Mouse (Mus musculus) urinary bladder, postnatal 14 days (tissue): ENCODE results near the gene Ldlrad3.

Experiments used
- DNase-seq: peaks from one replicate; pipeline ENCODE4 v3.0.0; 2021; ENCODE audit warnings: low spot score

Gene Ldlrad3

GRCm38 (mm10) chr2:101966017-101966416 is 220.2 kb downstream of the Ldlrad3 start:
- no peak for DNase-seq

DNA sequence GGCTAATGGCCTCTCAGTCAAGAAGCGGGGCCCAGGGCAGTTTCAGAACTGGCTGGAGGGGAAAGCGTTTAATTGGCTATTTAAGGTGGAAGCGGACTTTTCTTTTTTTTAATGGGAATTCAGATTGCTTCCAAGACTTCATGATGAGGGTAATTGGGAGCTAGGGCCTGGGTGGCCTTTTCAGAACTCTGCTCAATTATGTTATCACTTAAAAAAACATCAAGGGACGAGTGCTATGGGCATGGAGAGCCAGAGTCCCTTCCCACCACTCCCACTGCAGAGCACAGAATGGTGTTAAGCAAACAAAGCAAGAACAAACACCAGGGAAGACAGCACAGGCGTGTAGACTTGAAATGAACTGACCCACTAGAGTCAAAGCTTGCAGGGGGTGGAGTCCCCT is 220.7 kb downstream of the Ldlrad3 start:
- no peak for DNase-seq

DNA sequence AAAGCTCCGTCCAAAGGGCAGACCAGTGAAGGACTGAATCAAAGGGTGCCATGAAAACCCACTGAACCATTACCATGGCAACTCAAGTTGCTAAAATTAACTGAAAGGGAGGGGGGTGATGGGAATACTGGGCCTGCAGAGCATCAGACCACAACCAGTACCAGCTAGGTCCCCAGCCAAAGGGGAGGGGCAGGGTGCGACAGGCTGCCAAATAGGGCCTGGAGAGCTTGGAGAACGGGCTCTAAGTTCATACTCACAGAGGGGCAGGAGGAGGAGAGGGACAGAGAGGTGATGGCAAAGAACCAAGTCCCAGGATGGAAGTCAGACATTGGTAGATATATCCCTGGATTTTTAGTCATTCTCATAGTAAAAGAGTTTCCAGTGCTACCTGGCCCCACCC is 222.8 kb downstream of the Ldlrad3 start:
- no peak for DNase-seq

- DNase-seq = no peak
These were observed 223.8 kb downstream of the Ldlrad3 start for GRCm38 (mm10) chr2:101962349-101962748.

- no peak for DNase-seq
These were observed 224.8 kb downstream of the Ldlrad3 start for GRCm38 (mm10) chr2:101961391-101961790.

DNA sequence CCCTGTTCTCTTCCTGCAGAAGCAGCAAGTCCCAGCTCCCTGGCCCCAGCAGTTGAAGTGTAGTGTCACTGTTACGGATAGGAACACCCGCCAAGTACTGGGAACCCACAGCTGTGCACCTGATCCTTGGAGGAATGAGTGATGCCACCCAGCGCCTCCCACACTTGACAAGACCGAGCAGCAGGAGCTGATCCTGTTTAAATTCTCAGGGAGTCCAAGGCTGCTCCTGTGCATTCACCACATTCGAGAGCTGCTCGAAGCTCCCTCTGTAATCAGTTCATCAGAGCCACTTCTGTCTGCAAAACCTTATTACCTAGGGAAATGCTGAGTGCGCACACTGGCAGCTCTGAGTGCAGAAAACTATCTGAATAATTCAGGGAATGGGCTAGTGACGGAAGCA is 225.5 kb downstream of the Ldlrad3 start:
- no peak for DNase-seq

DNA sequence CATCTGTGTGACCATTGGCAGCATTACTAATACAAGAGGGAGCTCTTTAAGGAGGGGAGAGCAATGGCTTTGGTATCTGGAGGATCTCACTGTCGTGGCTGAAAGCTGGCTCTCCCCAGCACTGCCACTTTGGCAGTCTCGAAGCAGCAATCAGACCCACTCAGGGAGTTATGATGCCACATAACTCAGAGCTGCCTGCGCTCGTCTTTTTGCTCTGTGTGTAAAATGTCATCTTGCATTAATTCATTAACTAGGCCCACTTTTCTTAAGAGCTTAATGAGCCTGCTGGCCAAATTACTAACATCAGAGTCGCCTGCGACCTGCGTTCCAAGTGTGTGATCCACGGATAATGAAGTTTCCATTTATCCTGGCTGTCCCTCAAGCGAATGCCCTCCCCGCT is 230.1 kb downstream of the Ldlrad3 start:
- no peak for DNase-seq

DNA sequence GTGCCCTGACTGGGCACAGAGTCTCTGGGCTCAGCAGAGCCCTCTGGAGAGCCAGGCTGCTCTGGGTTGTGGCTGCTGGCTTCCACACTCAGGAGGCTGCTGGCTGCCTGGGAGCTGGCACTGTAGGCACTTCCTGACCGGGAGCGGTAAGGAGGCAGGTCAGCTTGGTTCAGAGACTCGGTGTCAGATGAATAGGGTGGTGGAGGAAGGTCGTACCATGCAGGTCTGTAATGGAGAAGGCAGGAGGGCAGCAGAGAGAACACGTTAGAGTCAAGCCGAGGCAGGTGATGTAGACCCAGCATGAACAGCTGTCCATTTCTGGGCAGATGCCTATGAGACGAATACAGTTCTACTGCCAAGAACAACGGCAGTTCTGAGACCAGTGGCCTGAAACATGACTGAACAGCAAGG is 233.2 kb downstream of the Ldlrad3 start:
- no peak for DNase-seq

GRCm38 (mm10) chr2:101950716-101951520 is 235.3 kb downstream of the Ldlrad3 start:
- DNase-seq = no peak

DNA sequence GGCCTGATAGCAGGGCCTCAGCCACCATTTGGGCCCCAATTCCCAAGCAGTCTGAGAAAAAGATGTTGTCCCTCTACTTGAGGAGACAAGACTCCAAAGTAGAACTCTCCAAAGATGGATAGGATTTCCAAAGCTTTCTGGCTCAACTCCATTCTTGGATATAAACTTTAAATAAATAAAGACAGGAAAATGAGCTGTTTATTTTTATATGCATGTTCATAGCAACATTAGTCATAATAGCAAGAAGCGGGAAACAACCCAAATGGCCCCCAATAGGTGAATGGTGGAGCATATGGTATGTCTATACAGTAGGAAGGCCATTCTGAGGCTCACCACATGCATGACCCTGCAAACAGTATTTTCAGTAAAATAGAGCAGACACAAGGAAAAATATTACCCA is 251.2 kb downstream of the Ldlrad3 start:
- DNase-seq = no peak

GRCm38 (mm10) chr2:101933301-101933700 is 252.9 kb downstream of the Ldlrad3 start:
- no peak for DNase-seq

GRCm38 (mm10) chr2:101932169-101932936 is 253.8 kb downstream of the Ldlrad3 start:
- DNase-seq = no peak

GRCm38 (mm10) chr2:101925591-101926188 is 260.5 kb downstream of the Ldlrad3 start:
- no peak for DNase-seq

DNA sequence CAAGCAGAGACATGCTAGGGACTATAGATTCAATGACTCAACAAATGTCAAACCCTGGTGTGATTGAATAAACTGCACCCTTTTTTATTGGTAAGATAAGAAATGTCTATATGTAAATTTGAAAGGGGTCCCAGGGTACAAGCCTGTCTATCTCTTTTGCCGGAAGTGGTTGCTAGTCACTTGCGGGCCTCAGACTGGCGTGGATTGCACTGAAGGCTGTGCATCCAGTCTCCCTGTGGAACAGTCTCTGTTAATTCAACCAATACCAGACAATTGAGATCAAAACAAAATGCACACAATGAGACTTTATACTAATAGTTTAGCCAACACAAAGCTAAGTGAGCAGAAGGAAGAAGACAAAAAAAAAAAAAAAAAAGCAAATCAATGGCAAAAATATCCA is 261.0 kb downstream of the Ldlrad3 start:
- DNase-seq = no peak

DNA sequence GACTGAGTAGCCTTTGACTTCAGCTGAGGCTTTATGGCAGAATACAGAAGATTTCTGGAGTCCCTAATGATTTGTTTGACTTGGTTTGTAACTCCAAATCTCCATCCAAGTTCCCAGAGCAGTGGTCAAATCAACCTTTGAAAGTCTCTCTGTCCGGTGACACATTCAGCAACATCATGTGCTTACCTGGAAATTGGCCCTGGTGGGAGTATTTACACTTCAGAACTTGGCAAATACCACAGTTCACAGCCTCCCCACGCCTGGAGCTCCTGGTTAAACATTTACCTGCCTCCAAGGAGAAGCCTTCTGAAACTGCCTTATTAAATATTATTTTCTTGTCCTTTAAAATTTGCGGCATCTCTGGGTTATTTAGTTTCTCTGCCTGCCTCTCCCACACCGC is 263.0 kb downstream of the Ldlrad3 start:
- DNase-seq = no peak

DNA sequence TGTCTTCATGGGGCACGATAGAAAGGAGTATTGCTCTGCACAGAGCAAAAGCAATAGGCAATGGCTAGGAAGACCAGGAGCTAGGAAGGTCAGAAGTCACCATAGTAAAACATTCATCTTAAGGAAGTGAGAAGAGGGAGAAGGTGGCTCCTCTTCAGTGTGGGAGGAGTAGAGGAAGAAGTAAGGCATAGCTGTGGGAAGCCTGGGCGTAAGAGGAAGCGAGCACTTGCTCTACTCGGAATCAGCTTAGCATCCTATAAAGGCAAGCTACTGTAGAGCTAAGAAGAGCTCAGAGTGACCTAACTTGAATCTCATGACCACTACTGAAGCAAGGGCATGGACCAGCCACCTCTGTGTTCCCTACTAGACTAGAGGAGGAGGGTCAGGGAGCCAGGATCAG is 263.9 kb downstream of the Ldlrad3 start:
- no peak for DNase-seq

DNA sequence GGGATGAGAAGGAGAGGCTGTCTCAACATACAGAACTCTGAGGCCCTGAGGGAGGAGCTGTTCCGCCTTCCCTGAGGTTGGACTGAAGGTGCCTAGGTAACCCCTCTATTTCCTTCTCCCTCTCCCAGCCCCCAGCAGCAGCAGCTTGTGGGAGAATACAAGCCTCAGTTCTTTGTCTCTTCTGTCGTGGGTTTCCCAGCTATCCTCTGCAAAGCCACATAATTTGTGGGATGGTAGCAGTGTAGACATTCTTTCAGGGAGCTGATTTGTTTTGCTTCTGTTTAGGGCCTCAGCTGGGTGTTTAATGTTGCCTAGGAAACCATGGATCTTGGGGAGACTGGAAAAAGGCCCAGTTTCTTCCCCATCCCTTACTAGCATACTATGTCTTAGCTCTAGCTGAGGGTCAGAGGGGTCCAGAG is 266.0 kb downstream of the Ldlrad3 start:
- DNase-seq = no peak

DNA sequence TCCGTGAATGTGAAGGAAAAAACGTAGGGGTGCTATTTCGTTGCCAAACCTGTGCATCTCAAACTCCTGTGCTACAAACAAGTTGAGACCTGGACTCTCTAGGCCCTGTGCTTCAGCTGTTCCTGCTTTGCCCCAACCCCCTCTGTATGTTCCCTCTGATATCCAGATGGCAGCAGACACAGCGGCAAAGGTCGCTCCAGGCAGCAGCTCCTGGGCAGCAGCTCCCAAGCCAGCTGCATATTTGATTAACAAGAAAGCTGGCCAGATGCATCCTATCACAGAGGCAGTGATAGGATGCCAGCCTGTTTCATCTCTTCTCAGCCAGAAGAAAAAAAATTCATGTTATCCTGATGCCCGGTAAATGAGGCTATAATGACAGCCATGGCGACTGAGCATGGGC is 267.7 kb downstream of the Ldlrad3 start:
- no peak for DNase-seq

- no peak for DNase-seq
These were observed 276.7 kb downstream of the Ldlrad3 start for GRCm38 (mm10) chr2:101909326-101910080.

GRCm38 (mm10) chr2:101908773-101909172 is 277.4 kb downstream of the Ldlrad3 start:
- DNase-seq = no peak

DNA sequence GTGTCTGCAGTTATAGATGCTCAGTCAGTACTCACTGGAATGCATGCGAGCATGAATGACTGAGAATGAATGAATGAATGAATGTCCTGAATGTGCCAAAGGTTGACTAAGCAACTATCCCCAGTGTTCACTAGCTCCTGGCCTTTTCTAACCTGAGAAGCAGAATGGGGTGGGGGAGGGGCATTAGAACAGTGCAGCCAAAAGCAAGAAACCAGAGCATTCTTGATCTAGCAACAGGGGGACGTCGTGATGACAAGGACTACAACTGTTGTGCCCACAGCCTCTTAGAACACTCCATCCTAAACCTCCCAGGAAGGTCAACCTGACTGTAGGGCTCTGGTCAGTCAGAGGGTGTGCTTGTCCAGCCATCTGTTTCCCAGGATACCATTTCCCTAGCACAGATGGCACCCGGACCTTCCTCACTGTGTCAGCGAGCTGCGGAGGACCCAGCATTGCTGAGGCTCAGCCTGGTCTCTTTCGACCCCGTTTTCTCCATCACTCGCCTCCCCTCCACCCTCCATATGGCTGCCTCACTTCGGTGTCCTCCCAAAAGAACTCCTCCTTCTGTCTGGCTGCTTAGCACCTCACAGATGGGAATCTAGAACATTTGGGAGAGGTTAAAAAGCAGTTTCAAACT is 278.7 kb downstream of the Ldlrad3 start:
- no peak for DNase-seq

GRCm38 (mm10) chr2:101906379-101906690 is 279.9 kb downstream of the Ldlrad3 start:
- DNase-seq = no peak
